Mouse (Mus musculus) limb, embryonic 13.5 days (tissue): ENCODE data around the gene Serpinf2. TPM values are rescaled to one million over a fixed set of nuclear protein-coding genes. Genes with fewer than 3 reads are reported as not detected.

Experiments used
- ATAC-seq: fragments of 200-750 bp; cut with Nextera tagmentation; 2 replicates; pipeline ENCODE4 v1.8.0; 2017; ENCODE audit warnings: low read depth, moderate number of reproducible peaks, moderate TSS enrichment; ENCODE audit not compliant: low FRiP score
- H3K27ac ChIP-seq: fragments of 300-500 bp; sonication (generic); 2 replicates; pipeline ENCODE4 v1.5.1; 2015; ENCODE audit warnings: inconsistent platforms, mild to moderate bottlenecking, moderate library complexity
- H3K27me3 ChIP-seq: fragments of 300-500 bp; sonication (generic); 2 replicates; pipeline ENCODE4 v1.6.1; 2015; ENCODE audit warnings: mild to moderate bottlenecking, inconsistent platforms
- H3K36me3 ChIP-seq: fragments of 300-500 bp; sonication (generic); 2 replicates; pipeline ENCODE4 v1.6.1; 2015; ENCODE audit warnings: inconsistent platforms, mild to moderate bottlenecking, moderate library complexity
- H3K4me1 ChIP-seq: fragments of 300-500 bp; sonication (generic); 2 replicates; pipeline ENCODE4 v1.6.1; 2015; ENCODE audit warnings: inconsistent platforms
- H3K4me2 ChIP-seq: fragments of 300-500 bp; sonication (generic); replicated peaks from 2 replicates; pipeline ENCODE4 v1.6.1; 2015; ENCODE audit warnings: inconsistent platforms, mild to moderate bottlenecking, moderate library complexity
- H3K4me3 ChIP-seq: fragments of 300-500 bp; sonication (generic); 2 replicates; pipeline ENCODE4 v1.5.1; 2015; ENCODE audit warnings: moderate library complexity, mild to moderate bottlenecking, inconsistent platforms
- H3K9ac ChIP-seq: fragments of 300-500 bp; sonication (generic); 2 replicates; pipeline ENCODE4 v1.6.1; 2015; ENCODE audit warnings: mild to moderate bottlenecking, inconsistent platforms
- H3K9me3 ChIP-seq: fragments of 300-500 bp; sonication (generic); 2 replicates; pipeline ENCODE4 v1.6.1; 2016; ENCODE audit warnings: inconsistent platforms
- WGBS: fragments of 180-500 bp; shearing (Covaris S2); methylation state at CpG from one replicate; pipeline ENCODE4 v1.1.7; 2015; 5-methylcytosine and 5-hydroxymethylcytosine counted together
- polyA plus RNA-seq: library from polyadenylated mRNA; unstranded; fragments of >200 nt; fragmentation: Nextera tagmentation; extraction: Ambion mirVana; gene quantifications from 2 replicates; pipeline ENCODE4 v1.2.1, GENCODE M21; 2015

Gene Serpinf2
- 0.14 and 1.3 TPM in 2 replicates for polyA plus RNA-seq

- peaks cover 1% of the 10 kb centered on the region; the same call in 1 of the 2 replicates for H3K9me3 ChIP-seq
- H3K27me3 ChIP-seq = no peaks in the 10 kb centered on the region
- no peak within 1 kb of the TSS for H3K9ac ChIP-seq
- H3K27ac ChIP-seq = no peak within 1 kb of the TSS
- no peaks in the 10 kb centered on the region for H3K4me1 ChIP-seq
- H3K4me3 ChIP-seq = no peak within 1 kb of the TSS
- H3K4me2 ChIP-seq = no peak within 1 kb of the TSS
- 84% methylated on average over 6 of the region's 6 CpGs for WGBS
- no peak for ATAC-seq
- H3K36me3 ChIP-seq = peaks cover 30% of the 10 kb centered on the region
Observed at GRCm38 (mm10) chr11:75439363-75439762, at the start of gene Serpinf2. Gene Serpinf2 (minus strand): TSS chr11:75439591.

- 0 out of 2 replicates have a peak overlapping the region, but pooled peaks have one; percentile 78 for H3K27ac ChIP-seq
Observed at GRCm38 (mm10) chr11:75487496-75487895, 48.1 kb upstream of the Serpinf2 start.

GRCm38 (mm10) chr11:75486601-75487285 is 47.4 kb upstream of the Serpinf2 start, which contains the start of gene Prpf8:
Gene Prpf8 (plus strand): TSS chr11:75486816.
- ATAC-seq = peak; percentile 100
- Histone ChIP-seq H3K4me3 (peak within 1 kb of the TSS; percentile 99), H3K27ac (peak within 1 kb of the TSS; percentile 78; the same call in 1 of the 2 replicates), H3K4me2 (peak within 1 kb of the TSS; percentile 94), H3K9ac (peak within 1 kb of the TSS; percentile 98), H3K36me3 (peaks cover 37% of the 10 kb centered on the region), H3K27me3 (peaks cover 6% of the 10 kb centered on the region; the same call in 1 of the 2 replicates), H3K9me3 (no peaks in the 10 kb centered on the region), H3K4me1 (peaks cover 19% of the 10 kb centered on the region)
- WGBS = under 1% methylated on average over 52 of the region's 52 CpGs

More at GRCm38 (mm10) chr11:75487496-75487895, 48.1 kb upstream of the Serpinf2 start:
- Histone ChIP-seq H3K9ac (peak overlapping the region; percentile 98), H3K4me1 (peaks cover 19% of the 10 kb centered on the region), H3K4me2 (peak overlapping the region; percentile 94), H3K4me3 (peak overlapping the region; percentile 99), H3K27me3 (peaks cover 6% of the 10 kb centered on the region; the same call in 1 of the 2 replicates), H3K36me3 (peaks cover 45% of the 10 kb centered on the region), H3K9me3 (no peaks in the 10 kb centered on the region)
- ATAC-seq = no peak
- 34% methylated on average over 6 of the region's 6 CpGs for WGBS

DNA sequence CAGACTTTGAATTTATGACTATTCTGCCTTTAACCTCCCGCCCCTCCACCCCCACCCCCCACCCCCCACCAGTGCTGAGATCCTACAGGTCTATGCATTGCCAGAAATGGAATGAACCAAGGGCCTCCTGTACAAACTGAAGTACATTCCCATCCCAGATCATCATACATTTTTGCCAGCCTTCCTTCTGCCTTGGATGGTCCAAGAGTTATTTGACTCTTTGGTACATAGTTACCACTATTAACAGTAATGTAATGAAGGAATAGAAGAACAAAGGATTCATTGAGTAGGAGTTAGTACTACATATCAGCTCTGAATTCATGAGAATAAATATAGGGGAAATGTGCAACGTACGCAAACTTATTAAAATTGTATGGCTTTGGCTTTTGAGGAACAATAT is 46.8 kb upstream of the Serpinf2 start:
- no peak overlapping the region for H3K9ac ChIP-seq
- no peak overlapping the region for H3K27ac ChIP-seq
- H3K4me3 ChIP-seq = peak overlapping the region; percentile 99
- peaks cover 32% of the 10 kb centered on the region for H3K36me3 ChIP-seq
- H3K9me3 ChIP-seq = no peaks in the 10 kb centered on the region
- H3K4me1 ChIP-seq = peaks cover 19% of the 10 kb centered on the region
- 24% methylated on average over 3 of the region's 3 CpGs for WGBS
- H3K27me3 ChIP-seq = peaks cover 6% of the 10 kb centered on the region; the same call in 1 of the 2 replicates
- ATAC-seq = 0 out of 2 replicates have a peak, but pooled peaks have one; percentile 9
- peak overlapping the region; percentile 44 for H3K4me2 ChIP-seq

- H3K27me3 ChIP-seq = peaks cover 2% of the 10 kb centered on the region; the same call in 1 of the 2 replicates
- H3K9ac ChIP-seq = no peak overlapping the region
- H3K36me3 ChIP-seq = no peaks in the 10 kb centered on the region
- ATAC-seq = no peak
- peaks cover 6% of the 10 kb centered on the region for H3K4me1 ChIP-seq
- H3K4me2 ChIP-seq = no peak overlapping the region
- no peak overlapping the region for H3K4me3 ChIP-seq
- WGBS = 72% methylated on average over 7 of the region's 7 CpGs
- no peak overlapping the region for H3K27ac ChIP-seq
- no peaks in the 10 kb centered on the region for H3K9me3 ChIP-seq
Observed at GRCm38 (mm10) chr11:75473376-75473775, 34.0 kb upstream of the Serpinf2 start.

DNA sequence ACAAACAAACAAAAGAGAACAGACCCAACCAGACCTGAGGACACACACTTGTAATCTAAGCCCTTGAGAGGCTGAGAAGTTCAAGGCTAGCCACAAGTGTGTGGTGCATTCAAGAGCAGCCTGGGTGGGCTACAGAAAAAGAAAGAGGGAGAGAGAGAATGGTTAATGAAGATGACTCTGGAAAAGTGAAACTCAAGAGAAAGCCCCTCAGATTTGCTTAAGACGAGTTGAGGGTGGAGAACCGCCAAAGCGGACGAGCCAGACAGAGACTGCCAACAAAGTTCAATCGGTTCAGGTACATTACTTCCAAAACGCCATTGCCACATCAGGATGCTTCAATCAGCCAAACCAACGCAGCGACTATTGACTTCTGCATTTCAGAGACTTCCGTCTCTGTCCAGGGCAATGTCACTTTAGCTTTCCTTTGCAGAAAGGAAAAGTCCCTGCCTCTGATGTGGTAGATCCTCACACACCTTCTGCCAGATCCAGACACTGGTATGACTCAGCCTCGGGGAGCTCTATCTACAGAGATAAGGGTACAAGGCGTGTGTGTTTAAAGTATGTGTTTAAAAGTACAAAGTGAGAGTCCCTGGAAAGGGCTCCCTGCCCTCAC is 33.2 kb upstream of the Serpinf2 start:
- ATAC-seq = no peak
- no peaks in the 10 kb centered on the region for H3K36me3 ChIP-seq

GRCm38 (mm10) chr11:75470675-75471074 is 31.3 kb upstream of the Serpinf2 start:
- WGBS = 87% methylated on average over 3 of the region's 3 CpGs
- Histone ChIP-seq H3K4me2 (no peak overlapping the region), H3K4me3 (no peak overlapping the region), H3K9me3 (peaks cover 4% of the 10 kb centered on the region; the same call in 1 of the 2 replicates), H3K27me3 (peaks cover 2% of the 10 kb centered on the region; the same call in 1 of the 2 replicates), H3K27ac (no peak overlapping the region), H3K36me3 (peaks cover 2% of the 10 kb centered on the region; the same call in 1 of the 2 replicates), H3K9ac (no peak overlapping the region), H3K4me1 (peaks cover 12% of the 10 kb centered on the region)
- ATAC-seq = no peak

More for the DNA sequence above, 33.2 kb upstream of the Serpinf2 start:
- H3K27me3 ChIP-seq = peaks cover 2% of the 10 kb centered on the region; the same call in 1 of the 2 replicates
- WGBS = 85% methylated on average over 11 of the region's 11 CpGs
- H3K9me3 ChIP-seq = no peaks in the 10 kb centered on the region
- H3K4me2 ChIP-seq = no peak overlapping the region
- H3K9ac ChIP-seq = no peak overlapping the region
- peaks cover 12% of the 10 kb centered on the region for H3K4me1 ChIP-seq
- H3K4me3 ChIP-seq = no peak overlapping the region
- H3K27ac ChIP-seq = no peak overlapping the region

GRCm38 (mm10) chr11:75469261-75469660 is 29.9 kb upstream of the Serpinf2 start:
- H3K36me3 ChIP-seq = peaks cover 14% of the 10 kb centered on the region
- 88% methylated on average over 4 of the region's 4 CpGs for WGBS
- peaks cover 2% of the 10 kb centered on the region; the same call in 1 of the 2 replicates for H3K27me3 ChIP-seq
- no peak overlapping the region for H3K9ac ChIP-seq
- H3K4me2 ChIP-seq = no peak overlapping the region
- H3K27ac ChIP-seq = no peak overlapping the region; the same call in 1 of the 2 replicates
- no peak overlapping the region for H3K4me3 ChIP-seq
- no peak for ATAC-seq
- peaks cover 4% of the 10 kb centered on the region; the same call in 1 of the 2 replicates for H3K9me3 ChIP-seq
- H3K4me1 ChIP-seq = peaks cover 12% of the 10 kb centered on the region

DNA sequence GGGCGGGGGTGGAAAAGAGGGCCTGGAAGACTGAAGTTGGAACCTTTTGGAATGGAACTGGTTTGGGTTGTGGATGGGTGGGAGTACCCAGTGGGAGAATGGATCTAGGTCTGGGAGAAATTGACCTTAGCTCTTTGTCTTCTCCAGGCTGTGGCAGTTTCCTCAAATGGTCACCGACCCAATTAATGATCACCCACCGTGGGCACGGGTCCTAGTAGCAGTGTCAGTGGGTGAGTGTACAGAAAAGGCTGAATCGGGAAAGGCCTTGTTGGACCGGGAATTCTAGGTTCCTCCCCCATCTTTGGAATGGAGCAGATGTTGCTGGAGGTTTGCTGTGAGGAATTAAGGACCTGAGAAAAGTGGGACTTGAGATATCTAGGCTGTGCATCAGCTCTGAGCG is 29.0 kb upstream of the Serpinf2 start:
- no peak overlapping the region for H3K27ac ChIP-seq
- WGBS = 67% methylated on average over 7 of the region's 7 CpGs
- ATAC-seq = no peak
- peaks cover 17% of the 10 kb centered on the region for H3K4me1 ChIP-seq
- H3K4me2 ChIP-seq = peak overlapping the region; percentile 83
- peak overlapping the region; percentile 75 for H3K9ac ChIP-seq
- H3K27me3 ChIP-seq = peaks cover 2% of the 10 kb centered on the region; the same call in 1 of the 2 replicates
- H3K36me3 ChIP-seq = peaks cover 14% of the 10 kb centered on the region
- H3K9me3 ChIP-seq = peaks cover 4% of the 10 kb centered on the region; the same call in 1 of the 2 replicates
- peak overlapping the region; percentile 48 for H3K4me3 ChIP-seq

DNA sequence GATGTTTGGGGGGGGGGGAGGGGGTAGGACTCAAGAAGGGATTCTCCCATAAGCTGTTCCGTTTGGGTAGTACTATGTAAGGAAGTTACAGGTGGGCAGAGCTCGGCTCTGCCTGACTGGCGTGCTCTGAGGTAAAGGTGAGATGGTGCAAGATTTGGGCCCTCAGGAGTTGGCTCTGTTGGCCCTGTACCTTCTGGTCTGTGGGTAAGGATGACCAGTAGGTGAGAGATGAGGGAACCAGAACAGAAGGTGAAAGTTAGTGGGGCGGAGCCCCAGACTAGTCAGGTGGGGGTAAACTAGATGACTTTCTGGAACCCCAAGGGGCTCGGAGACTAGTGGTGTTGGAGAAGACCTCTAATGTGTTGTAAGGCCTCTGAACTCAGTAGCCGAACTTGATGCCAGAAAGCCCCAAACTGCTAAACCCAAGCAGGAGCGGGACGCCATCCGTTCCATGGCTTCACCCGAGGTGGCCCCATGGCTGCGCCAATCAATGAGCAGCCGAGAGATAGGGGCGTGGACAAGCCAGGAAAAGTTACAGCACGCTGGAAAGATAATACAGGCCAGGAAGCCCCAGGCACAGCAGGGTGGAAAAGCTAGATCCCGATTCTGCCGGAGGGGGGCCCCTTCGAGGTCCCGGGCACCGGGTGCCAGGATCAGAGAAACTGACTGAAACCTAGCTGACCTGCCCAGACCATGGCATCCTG is 28.3 kb upstream of the Serpinf2 start:
- H3K27ac ChIP-seq = peak overlapping the region; percentile 48; the same call in 1 of the 2 replicates
- peak; percentile 71; the same call in 1 of the 2 replicates for ATAC-seq

GRCm38 (mm10) chr11:75466731-75467505 is 27.5 kb upstream of the Serpinf2 start:
- ATAC-seq = no peak
- WGBS = 98% methylated on average over 4 of the region's 4 CpGs
- H3K36me3 ChIP-seq = peaks cover 14% of the 10 kb centered on the region

More for the DNA sequence above, 28.3 kb upstream of the Serpinf2 start:
- Histone ChIP-seq H3K36me3 (peaks cover 14% of the 10 kb centered on the region), H3K9me3 (peaks cover 4% of the 10 kb centered on the region; the same call in 1 of the 2 replicates), H3K27me3 (peaks cover 2% of the 10 kb centered on the region; the same call in 1 of the 2 replicates), H3K4me2 (peak overlapping the region; percentile 83), H3K4me1 (peaks cover 24% of the 10 kb centered on the region), H3K4me3 (peak overlapping the region; percentile 48), H3K9ac (peak overlapping the region; percentile 75)
- 18% methylated on average over 19 of the region's 19 CpGs for WGBS

More at GRCm38 (mm10) chr11:75466731-75467505, 27.5 kb upstream of the Serpinf2 start:
- H3K27ac ChIP-seq = no peak overlapping the region
- peaks cover 31% of the 10 kb centered on the region for H3K4me1 ChIP-seq
- H3K4me3 ChIP-seq = no peak overlapping the region
- no peak overlapping the region for H3K9ac ChIP-seq
- no peak overlapping the region for H3K4me2 ChIP-seq
- H3K9me3 ChIP-seq = peaks cover 4% of the 10 kb centered on the region; the same call in 1 of the 2 replicates
- H3K27me3 ChIP-seq = peaks cover 2% of the 10 kb centered on the region; the same call in 1 of the 2 replicates
